Mouse (Mus musculus): Measurements from ENCODE around the gene Nup214. TPM values are rescaled to one million over a fixed set of nuclear protein-coding genes. Genes with fewer than 3 reads are reported as not detected.

Gene Nup214
- total RNA-seq, 2 experiments from 2014 or later: 43.0 to 62.5 TPM

GRCm38 (mm10) chr2:31962501-31963224, 11.6 kb upstream of the Nup214 start:
- no peak for DNase-seq (ENCODE audit: low spot score in 2 of 2)

GRCm38 (mm10) chr2:31963491-31963890, 10.7 kb upstream of the Nup214 start:
- no peak for DNase-seq (ENCODE audit: low spot score in 2 of 2)

- DNase-seq (ENCODE audit: low spot score in 2 of 2): no peak
Observed at GRCm38 (mm10) chr2:31964191-31964590, 10.0 kb upstream of the Nup214 start.

GRCm38 (mm10) chr2:31965110-31965509, 9.1 kb upstream of the Nup214 start:
- DNase-seq (ENCODE audit: low spot score in 2 of 2): peak in 1 of 2 experiments; percentile 43

GRCm38 (mm10) chr2:31966801-31967200, 7.4 kb upstream of the Nup214 start:
- no peak for DNase-seq (ENCODE audit: low spot score in 2 of 2)

- no peak for DNase-seq (ENCODE audit: low spot score in 2 of 2)
Observed at GRCm38 (mm10) chr2:31972589-31972988, 1.6 kb upstream of the Nup214 start.

GRCm38 (mm10) chr2:31974809-31975371, 654 bp downstream of the Nup214 start:
- DNase-seq (ENCODE audit: low spot score in 2 of 2): no peak

- no peak for DNase-seq (ENCODE audit: low spot score in 2 of 2)
Observed at GRCm38 (mm10) chr2:31987774-31988173, 13.5 kb downstream of the Nup214 start.

GRCm38 (mm10) chr2:31990961-31991360, 16.7 kb downstream of the Nup214 start:
- no peak for DNase-seq (ENCODE audit: low spot score in 2 of 2)

- no peak for DNase-seq (ENCODE audit: low spot score in 2 of 2)
Observed at GRCm38 (mm10) chr2:31994896-31995295, 20.7 kb downstream of the Nup214 start.

- DNase-seq (ENCODE audit: low spot score in 2 of 2): no peak
Observed at GRCm38 (mm10) chr2:31996060-31996459, 21.8 kb downstream of the Nup214 start.

- DNase-seq (ENCODE audit: low spot score in 2 of 2): no peak
Observed at GRCm38 (mm10) chr2:31997539-31997938, 23.3 kb downstream of the Nup214 start.

- no peak for DNase-seq (ENCODE audit: low spot score in 2 of 2)
Observed at GRCm38 (mm10) chr2:31998443-31998842, 24.2 kb downstream of the Nup214 start.

GRCm38 (mm10) chr2:32008311-32008710, 34.1 kb downstream of the Nup214 start:
- no peak for DNase-seq (ENCODE audit: low spot score in 2 of 2)

- no peak for DNase-seq (ENCODE audit: low spot score in 2 of 2)
Observed at GRCm38 (mm10) chr2:32008716-32009115, 34.5 kb downstream of the Nup214 start.

- DNase-seq (ENCODE audit: low spot score in 2 of 2): no peak
Observed at GRCm38 (mm10) chr2:32019704-32020103, 45.5 kb downstream of the Nup214 start.

- DNase-seq (ENCODE audit: low spot score in 2 of 2): no peak
Observed at GRCm38 (mm10) chr2:32020229-32020628, 46.0 kb downstream of the Nup214 start.

- no peak for DNase-seq (ENCODE audit: low spot score in 2 of 2)
Observed at GRCm38 (mm10) chr2:32024372-32024771, 50.1 kb downstream of the Nup214 start.

GRCm38 (mm10) chr2:32029636-32030035, 55.4 kb downstream of the Nup214 start:
- DNase-seq (ENCODE audit: low spot score in 2 of 2): no peak

GRCm38 (mm10) chr2:32033436-32033835, 59.2 kb downstream of the Nup214 start:
- DNase-seq (ENCODE audit: low spot score in 2 of 2): peak in 1 of 2 experiments; percentile 52

GRCm38 (mm10) chr2:32034206-32034605, 60.0 kb downstream of the Nup214 start:
- DNase-seq (ENCODE audit: low spot score in 2 of 2): no peak

GRCm38 (mm10) chr2:32037279-32037858, 63.1 kb downstream of the Nup214 start:
- no peak for DNase-seq (ENCODE audit: low spot score in 2 of 2)

All from adrenal gland, adult 18-20 months (tissue).